Mouse (Mus musculus) ES-E14 (cell line): ENCODE results near the gene Emsy.

Source experiments
- HCFC1 ChIP-seq: IDR thresholded peaks from 2 replicates; pipeline ENCODE4 v1.6.1; 2012; ENCODE audit warnings: low read length, inconsistent platforms, borderline replicate concordance; ENCODE audit not compliant: insufficient read depth
- ZC3H11A ChIP-seq: IDR thresholded peaks from 2 replicates; pipeline ENCODE4 v1.6.1; 2012; ENCODE audit warnings: low read depth, mild to moderate bottlenecking, inconsistent platforms, low read length, borderline replicate concordance

GRCm38 (mm10) chr7:98697496-98697895 is 40.9 kb upstream of the Emsy start:
- TF ChIP-seq HCFC1 (no peak), ZC3H11A (no peak)
